Mouse (Mus musculus) lung, adult 2 months (tissue): ENCODE measurements around the gene Gpr107. TPM values are rescaled to one million over a fixed set of nuclear protein-coding genes. Genes with fewer than 3 reads are reported as not detected.
A peak's percentile ranks its signal among the peaks of the same experiment; 100 is the strongest.

ENCODE experiments used
- DNase-seq: peaks from one replicate; pipeline ENCODE4 v3.0.0; 2022
- H3K4me1 ChIP-seq: fragments of 200-500 bp; 2 replicates; pipeline ENCODE4 v1.6.1; 2011; ENCODE audit warnings: low read length; ENCODE audit not compliant: control insufficient read depth, insufficient read depth
- H3K4me3 ChIP-seq: fragments of 200-500 bp; replicated peaks from 2 replicates; pipeline ENCODE3; 2011; ENCODE audit warnings: low read depth, mild to moderate bottlenecking, control low read depth, low read length; ENCODE audit errors: extremely low read depth
- CTCF ChIP-seq: fragments of 200-500 bp; IDR thresholded peaks from 2 replicates; pipeline ENCODE4 v1.5.1; 2011; ENCODE audit warnings: mild to moderate bottlenecking, low read length, control low read depth; ENCODE audit not compliant: insufficient read depth
- POLR2A ChIP-seq: fragments of 200-500 bp; IDR thresholded peaks from 2 replicates; pipeline ENCODE4 v1.6.1; 2011; ENCODE audit warnings: low read depth, mild to moderate bottlenecking, control low read depth, low read length, borderline replicate concordance; ENCODE audit errors: extremely low read depth
- WGBS: fragments of 180-500 bp; shearing (Covaris S2); methylation state at CpG from one replicate; pipeline ENCODE4 v1.1.7; 2018; 5-methylcytosine and 5-hydroxymethylcytosine counted together
- polyA plus RNA-seq: library from polyadenylated mRNA; depleted of rRNA; stranded (reverse); fragments of >200 nt; gene quantifications from 2 replicates; pipeline ENCODE4 v1.2.3, GENCODE M21; 2012

Gene Gpr107
- polyA plus RNA-seq, 1 experiment: 24.4 TPM

DNA sequence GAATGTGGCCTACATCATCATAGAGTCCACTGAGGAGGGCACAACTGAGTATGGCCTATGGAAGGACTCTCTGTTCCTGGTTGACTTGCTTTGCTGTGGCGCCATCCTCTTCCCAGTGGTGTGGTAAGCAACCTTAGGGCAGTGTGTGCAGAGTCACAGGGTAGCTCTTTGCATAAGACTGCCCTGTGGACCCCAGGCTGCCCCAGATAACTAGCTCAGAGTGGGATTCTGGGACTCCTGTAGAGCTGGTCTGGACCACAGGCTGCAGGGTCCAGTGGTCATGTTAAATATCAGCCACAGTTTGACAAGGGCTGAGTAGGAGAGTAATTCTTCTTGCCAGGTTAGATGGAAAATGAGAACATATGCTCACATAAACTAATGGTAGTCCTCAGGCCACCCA, 36.6 kb downstream of the Gpr107 start:
- TF ChIP-seq CTCF (no peak), POLR2A (no peak)
- no peak for DNase-seq
- Histone ChIP-seq H3K4me3 (no peak overlapping the region), H3K4me1 (no peaks in the 10 kb centered on the region)
- 93% methylated on average over 1 of the region's 1 CpGs for WGBS

DNA sequence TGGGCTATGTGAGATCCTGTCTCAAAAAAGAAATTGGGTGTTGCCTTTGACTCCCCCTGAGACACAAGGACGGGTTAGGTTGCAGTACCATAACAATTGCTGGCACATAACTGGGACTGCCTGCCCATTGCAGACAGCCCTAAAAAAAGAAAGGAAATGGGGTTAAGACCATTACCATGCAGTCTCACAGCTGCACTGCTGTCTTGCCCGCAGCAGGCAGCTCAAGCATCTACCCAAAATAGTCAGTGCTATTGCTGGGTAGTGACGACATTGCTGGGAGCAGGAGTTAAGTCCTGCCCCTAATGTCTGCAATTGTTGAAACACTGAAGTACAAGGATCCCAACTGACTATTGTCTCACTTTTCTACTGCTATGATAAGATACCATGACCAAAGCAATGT, 37.5 kb downstream of the Gpr107 start:
- TF ChIP-seq POLR2A (no peak), CTCF (no peak)
- DNase-seq: no peak
- Histone ChIP-seq H3K4me1 (no peaks in the 10 kb centered on the region), H3K4me3 (no peak overlapping the region)
- 86% methylated on average over 3 of the region's 3 CpGs for WGBS

DNA sequence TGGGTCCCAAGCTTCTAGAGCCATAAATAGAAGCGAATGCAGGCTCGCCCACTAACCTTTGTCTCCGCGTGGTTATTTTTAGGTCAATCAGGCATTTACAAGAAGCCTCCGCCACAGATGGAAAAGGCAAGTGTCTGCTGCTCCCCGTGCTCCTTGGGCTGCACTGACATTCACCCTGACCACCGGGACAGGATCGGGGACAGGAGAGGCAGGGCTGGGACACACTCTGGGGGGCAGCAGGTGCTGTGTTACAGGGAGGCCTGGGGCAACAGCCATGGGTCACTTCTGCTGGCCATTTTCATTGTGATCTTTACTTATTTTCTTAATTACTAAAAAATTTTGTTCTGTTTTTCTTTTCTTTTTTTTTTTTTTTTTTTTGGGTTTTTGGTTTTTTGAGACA, 39.6 kb downstream of the Gpr107 start:
- Histone ChIP-seq H3K4me1 (no peaks in the 10 kb centered on the region), H3K4me3 (no peak overlapping the region)
- 80% methylated on average over 8 of the region's 8 CpGs for WGBS
- no peak for DNase-seq
- no peak for TF ChIP-seq POLR2A
- TF ChIP-seq CTCF: no peak

DNA sequence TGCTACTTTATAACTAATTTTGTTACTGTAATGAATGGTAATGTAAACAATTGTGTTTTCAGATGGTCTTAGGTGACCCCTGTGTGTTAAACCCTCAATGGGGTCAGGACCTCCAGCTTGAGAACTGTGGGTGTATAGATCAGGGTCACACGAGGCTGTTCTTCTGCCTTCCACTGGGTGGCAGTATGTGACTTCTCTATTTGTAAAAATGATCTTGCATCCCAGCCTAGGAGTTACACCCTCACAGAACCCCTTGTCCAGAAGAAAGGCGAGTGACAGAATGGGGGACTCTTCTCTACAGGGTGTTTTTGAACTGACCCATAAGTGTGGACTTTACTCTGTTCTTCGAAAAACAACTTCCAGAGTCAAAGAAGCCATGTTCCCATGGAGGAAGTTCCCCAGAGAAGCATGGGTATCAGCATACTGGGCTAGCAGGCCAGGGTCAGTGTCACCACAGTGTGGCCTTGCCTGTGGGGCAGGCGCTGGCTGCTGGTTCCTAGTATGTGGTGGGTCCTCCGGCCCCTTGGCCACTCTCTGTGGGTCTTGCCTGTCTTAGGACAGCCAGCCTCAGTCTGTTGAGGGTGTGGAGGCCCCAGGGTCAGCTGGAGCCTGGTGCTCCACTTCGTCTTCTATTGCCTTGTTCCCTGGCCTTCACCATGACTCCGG, 42.4 kb downstream of the Gpr107 start:
- DNase-seq: no peak
- WGBS: 64% methylated on average over 7 of the region's 7 CpGs
- no peak overlapping the region for H3K4me3 ChIP-seq
- TF ChIP-seq POLR2A (no peak), CTCF (peak; percentile 72)
- H3K4me1 ChIP-seq: no peaks in the 10 kb centered on the region

DNA sequence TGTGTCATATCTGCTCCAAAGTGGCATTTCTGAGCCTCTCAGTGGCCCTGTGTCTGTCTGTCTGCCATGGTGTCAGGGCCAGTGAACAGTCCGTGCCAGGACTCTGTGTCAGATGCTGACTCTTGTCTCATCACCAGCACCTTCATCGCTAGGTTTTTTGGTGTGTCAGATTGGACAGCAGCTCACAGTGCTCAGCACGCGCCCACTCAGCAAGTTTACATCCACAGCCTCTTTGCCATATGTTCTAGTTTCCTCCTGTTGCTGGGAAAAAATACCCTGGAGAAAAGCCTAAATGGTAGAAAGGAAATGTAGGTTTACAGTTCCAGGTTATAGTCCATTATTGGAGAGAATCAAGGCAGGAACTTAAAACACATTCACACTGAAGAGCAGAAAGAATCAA, 46.5 kb downstream of the Gpr107 start:
- no peak for TF ChIP-seq POLR2A
- no peak for TF ChIP-seq CTCF
- 86% methylated on average over 4 of the region's 4 CpGs for WGBS
- Histone ChIP-seq H3K4me3 (no peak overlapping the region), H3K4me1 (no peaks in the 10 kb centered on the region)
- no peak for DNase-seq

DNA sequence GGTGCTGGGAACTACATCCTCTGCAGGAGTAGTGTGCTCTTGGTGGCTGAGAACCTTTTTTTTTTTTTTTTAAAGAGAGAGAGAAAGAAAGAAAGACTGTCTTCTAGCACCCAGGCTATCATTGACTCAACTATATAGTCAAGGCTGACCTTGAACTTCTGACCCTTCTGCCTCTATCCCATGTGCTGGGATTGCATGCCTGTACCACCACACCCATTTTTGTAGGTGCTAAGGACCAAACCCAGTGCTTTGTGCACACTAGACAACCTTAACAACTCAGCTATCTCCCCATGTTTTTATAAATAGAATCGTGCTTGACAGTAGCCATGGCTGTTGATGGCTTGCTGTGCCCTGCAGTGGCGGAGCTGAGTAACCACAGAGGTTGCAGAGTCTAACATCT, 47.9 kb downstream of the Gpr107 start:
- no peak for DNase-seq
- WGBS: 82% methylated on average over 2 of the region's 2 CpGs
- H3K4me1 ChIP-seq: no peaks in the 10 kb centered on the region
- TF ChIP-seq POLR2A (no peak), CTCF (no peak)
- H3K4me3 ChIP-seq: no peak overlapping the region

DNA sequence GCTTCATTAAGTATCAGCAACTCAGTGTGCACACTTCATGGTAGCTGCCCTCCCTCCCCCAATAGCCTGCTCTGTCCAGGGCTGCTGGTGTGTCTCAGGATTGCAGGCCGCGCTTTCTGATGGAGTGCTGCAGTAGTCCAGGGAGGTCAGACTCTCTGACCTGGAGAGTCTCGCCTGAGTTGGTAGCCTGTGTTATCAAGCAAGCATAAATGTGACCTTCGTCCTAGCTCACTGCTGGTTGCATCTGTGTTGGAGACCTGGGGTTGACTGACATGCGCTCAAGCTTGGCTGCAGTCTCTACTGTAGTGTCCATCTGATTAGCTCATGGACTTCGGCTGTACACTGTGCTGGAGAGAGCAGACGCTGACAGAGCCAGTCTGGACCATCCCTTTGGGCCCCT, 49.7 kb downstream of the Gpr107 start:
- no peak overlapping the region for H3K4me3 ChIP-seq
- no peak for DNase-seq
- 87% methylated on average over 7 of the region's 7 CpGs for WGBS
- TF ChIP-seq POLR2A (no peak), CTCF (no peak)
- no peaks in the 10 kb centered on the region for H3K4me1 ChIP-seq

DNA sequence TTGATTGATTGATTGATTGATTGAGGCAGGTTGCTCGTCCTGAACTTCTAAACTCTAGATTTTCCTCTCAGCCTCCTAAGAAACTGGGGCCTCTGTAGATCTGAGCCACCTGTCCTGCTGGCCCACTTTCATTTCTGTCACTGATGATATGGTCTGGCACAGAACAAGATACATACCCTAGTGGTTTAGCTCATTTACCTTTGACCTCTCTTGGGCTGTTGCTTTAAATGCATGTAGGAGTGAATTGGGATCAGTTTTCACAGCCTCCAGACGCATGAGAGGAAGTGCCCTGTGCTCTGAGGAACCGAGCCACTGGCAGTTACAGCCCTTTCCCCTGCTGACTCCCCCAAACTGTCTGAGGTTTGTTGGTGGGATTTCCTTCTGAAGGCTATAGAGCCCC, 50.2 kb downstream of the Gpr107 start:
- WGBS: 68% methylated on average over 3 of the region's 3 CpGs
- DNase-seq: no peak
- no peak overlapping the region for H3K4me3 ChIP-seq

DNA sequence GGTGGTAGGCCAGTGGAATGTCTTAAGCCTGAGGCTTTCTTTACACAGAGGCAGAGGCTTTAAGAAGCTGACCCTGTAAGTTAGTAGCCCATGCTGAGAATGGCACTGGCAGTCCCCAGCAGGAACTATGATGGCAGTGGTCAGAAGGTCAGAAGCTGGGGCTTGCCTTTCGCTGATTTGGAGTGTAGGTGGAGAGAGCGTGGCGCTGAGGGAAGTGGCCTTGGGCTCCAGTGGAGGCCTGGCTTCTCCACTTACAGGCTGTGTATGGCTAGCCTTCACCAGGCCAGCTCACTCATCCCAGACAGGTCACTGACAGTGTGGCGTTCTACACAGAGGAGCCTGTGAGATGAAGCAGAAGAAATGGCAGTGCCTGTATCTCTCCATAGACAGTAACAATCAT, 50.8 kb downstream of the Gpr107 start:
- TF ChIP-seq POLR2A: no peak
- no peak for TF ChIP-seq CTCF
- no peak overlapping the region for H3K4me3 ChIP-seq
- no peaks in the 10 kb centered on the region for H3K4me1 ChIP-seq
- WGBS: 88% methylated on average over 4 of the region's 4 CpGs
- DNase-seq: no peak

More for the DNA sequence above, 50.2 kb downstream of the Gpr107 start:
- H3K4me1 ChIP-seq: no peaks in the 10 kb centered on the region
- TF ChIP-seq POLR2A (no peak), CTCF (no peak)

DNA sequence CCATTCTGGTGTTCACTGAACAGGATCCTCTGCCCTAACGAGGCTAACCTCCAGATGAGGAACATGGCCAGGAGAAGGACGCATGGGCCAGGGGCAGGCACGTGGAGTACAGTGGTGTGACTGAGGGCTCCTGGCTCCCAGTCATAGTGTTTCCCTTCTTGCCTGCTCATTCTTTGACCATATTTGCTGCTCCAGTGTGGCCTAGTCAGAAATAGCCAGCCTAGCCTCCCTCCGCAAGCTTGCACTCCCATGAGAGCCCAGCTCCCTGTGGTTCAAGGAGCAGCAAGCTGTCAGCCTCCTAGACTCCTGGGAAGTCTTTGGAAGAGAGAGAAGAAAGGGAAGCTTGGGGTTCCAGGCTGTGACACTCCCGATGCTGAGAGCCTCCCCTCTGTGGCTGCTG, 52.6 kb downstream of the Gpr107 start:
- Histone ChIP-seq H3K4me1 (no peaks in the 10 kb centered on the region), H3K4me3 (no peak overlapping the region)
- TF ChIP-seq CTCF (no peak), POLR2A (no peak)
- no peak for DNase-seq
- 85% methylated on average over 5 of the region's 5 CpGs for WGBS
